Mouse (Mus musculus) spleen, embryonic (tissue): ENCODE data around the gene Mtg2.

Source experiments
- CTCF ChIA-PET: fragments of 350-600 bp; sonication (Branson Sonifier 250); formaldehyde crosslinking; loops from one replicate; lab custom pipeline; 2022; lab: Charles Lee

Mtg2 gene

GRCm38 (mm10) chr2:180104659-180105377 lies 34.4 kb downstream of the Mtg2 start:
- CTCF ChIA-PET: interaction anchor here (1.1 kb wide), 1 partner anchor 13 kb away, joined by 8 read pairs; no protein-coding TSS in a partner anchor

GRCm38 (mm10) chr2:180105441-180106190 lies 35.2 kb downstream of the Mtg2 start:
- CTCF ChIA-PET: no interaction called here

- CTCF ChIA-PET: no interaction called here
Observed at GRCm38 (mm10) chr2:180107081-180107480, 36.7 kb downstream of the Mtg2 start.

- CTCF ChIA-PET: no interaction called here
Observed at GRCm38 (mm10) chr2:180108285-180108684, 37.9 kb downstream of the Mtg2 start.

- CTCF ChIA-PET: no interaction called here
Observed at GRCm38 (mm10) chr2:180113909-180114890, 43.8 kb downstream of the Mtg2 start.

- CTCF ChIA-PET: no interaction called here
Observed at GRCm38 (mm10) chr2:180115279-180115678, 44.9 kb downstream of the Mtg2 start.

GRCm38 (mm10) chr2:180116081-180116493 lies 45.7 kb downstream of the Mtg2 start:
- CTCF ChIA-PET: no interaction called here

- CTCF ChIA-PET: interaction anchor here (2.6 kb wide), 1 partner anchor 12 kb away, joined by 8 read pairs; the partner anchor contains the start of gene Hrh3
Observed at GRCm38 (mm10) chr2:180116741-180117484, 46.5 kb downstream of the Mtg2 start.

- CTCF ChIA-PET: interaction anchor here (0.6 to 2.6 kb wide), 2 partner anchors 13 to 1423 kb away, joined by 8 to 16 read pairs; partner anchors contain the start of gene Hrh3
Observed at GRCm38 (mm10) chr2:180117485-180118194, 47.3 kb downstream of the Mtg2 start.

GRCm38 (mm10) chr2:180118661-180119438 lies 48.5 kb downstream of the Mtg2 start, which contains the start of gene Osbpl2:
Gene Osbpl2, plus strand, starts transcription at chr2:180119306.
- CTCF ChIA-PET: interaction anchor here (2.6 kb wide), 1 partner anchor 14 kb away, joined by 8 read pairs; the partner anchor contains the start of gene Hrh3

- CTCF ChIA-PET: no interaction called here
Observed at GRCm38 (mm10) chr2:180119439-180120291, 49.3 kb downstream of the Mtg2 start.

GRCm38 (mm10) chr2:180120292-180120761 lies 49.9 kb downstream of the Mtg2 start:
- CTCF ChIA-PET: no interaction called here

GRCm38 (mm10) chr2:180124192-180124591 lies 53.8 kb downstream of the Mtg2 start:
- CTCF ChIA-PET: no interaction called here

GRCm38 (mm10) chr2:180126195-180126594 lies 55.8 kb downstream of the Mtg2 start:
- CTCF ChIA-PET: no interaction called here

- CTCF ChIA-PET: no interaction called here
Observed at GRCm38 (mm10) chr2:180127675-180128074, 57.3 kb downstream of the Mtg2 start.

- CTCF ChIA-PET: interaction anchor here (0.5 kb wide), 1 partner anchor 16 kb away, joined by 3 read pairs; no protein-coding TSS in a partner anchor
Observed at GRCm38 (mm10) chr2:180133231-180133630, 62.8 kb downstream of the Mtg2 start.

- CTCF ChIA-PET: interaction anchor here (0.5 kb wide), 1 partner anchor 119 kb away, joined by 3 read pairs; no protein-coding TSS in a partner anchor
Observed at GRCm38 (mm10) chr2:180133911-180134310, 63.5 kb downstream of the Mtg2 start.

- CTCF ChIA-PET: no interaction called here
Observed at GRCm38 (mm10) chr2:180135414-180135813, 65.0 kb downstream of the Mtg2 start.
